In genomic region chr15:94776119-94777069, GRCm38 (mm10) we compare ENCODE assay signal across 9 mouse cellular contexts.
DNase-seq lines count a peak whose midpoint lies in the region; ATAC-seq lines count a peak whose summit lies in the region.
"Had no signal": no experiment of that assay in that cellular context is flagged by ENCODE, and none has a peak within 500 bp of the region (broad histone marks: within the 10 kb centered on the region; RNA-seq: fewer than 3 reads in every experiment).

No protein-coding gene starts in this region.

- DNase-seq in frontal cortex, postnatal 10 days (ENCODE audit: low spot score in 2 of 2), result no peak
- peak; percentile 61 for DNase-seq in embryo, embryonic 10 days (ENCODE audit: low spot score)
- DNase-seq in forelimb bud, embryonic 11.5 days (ENCODE audit: low read depth, low spot score), result peak; percentile 17
- no peak for DNase-seq in cerebellum, adult 9-11 months
- no peak for DNase-seq in lung, postnatal 36 days
- DNase-seq: liver had no signal

- H3K27ac ChIP-seq in limb, embryonic 15.5 days, result no peak overlapping the region

- H3K36me3 ChIP-seq in limb, embryonic 15.5 days, result no peaks in the 10 kb centered on the region

- WGBS in limb, embryonic 15.5 days, result 37% methylated on average over 17 of the region's 17 CpGs

- no peak overlapping the region for H3K4me3 ChIP-seq in limb, embryonic 15.5 days

- 0 out of 2 replicates have a peak overlapping the region, but pooled peaks have one; percentile 10 for H3K4me2 ChIP-seq in limb, embryonic 15.5 days

- H3K9me3 ChIP-seq in limb, embryonic 15.5 days, result no peaks in the 10 kb centered on the region

- ATAC-seq in frontal cortex, adult (ENCODE audit: low TSS enrichment), result peak; percentile 84
- ATAC-seq in limb, embryonic 15.5 days (ENCODE audit: insufficient number of reproducible peaks, low FRiP score, low TSS enrichment, low read depth), result no peak
- no peak for ATAC-seq in granulocyte monocyte progenitor cell, adult 5-6 weeks (replicated peaks; ENCODE audit: poor library complexity, severe bottlenecking)

- H3K27me3 ChIP-seq in limb, embryonic 15.5 days, result no peaks in the 10 kb centered on the region

- 0 out of 2 replicates have a peak, but pooled peaks cover 3% of the 10 kb centered on the region for H3K4me1 ChIP-seq in limb, embryonic 15.5 days

- no peak overlapping the region for H3K9ac ChIP-seq in limb, embryonic 15.5 days

Comparison
In these comparisons a context has a peak if more than half of its experiments do, and no peak if none do; other contexts are left out.
1. DNase-seq: peak in embryo, embryonic 10 days (single experiment) and forelimb bud, embryonic 11.5 days (single experiment); none in frontal cortex, postnatal 10 days (0 of 2), cerebellum, adult 9-11 months (single experiment) and lung, postnatal 36 days (single experiment).